Mouse (Mus musculus): Measurements from ENCODE around the gene Wdr25. TPM values are rescaled to one million over a fixed set of nuclear protein-coding genes. Genes with fewer than 3 reads are reported as not detected.

Wdr25 gene
- polyA plus RNA-seq, 1 experiment from 2014 or later, result 10.2 TPM

- H3K27me3 ChIP-seq (ENCODE audit: control insufficient read depth, insufficient read depth, low read length), result peaks cover 18% of the 10 kb centered on the region
- 45% methylated on average over 14 of the region's 14 CpGs for WGBS
Observed at GRCm38 (mm10) chr12:109038179-109038819, 144.9 kb downstream of the Wdr25 start.

GRCm38 (mm10) chr12:109039311-109039710 lies 145.9 kb downstream of the Wdr25 start:
- WGBS, result 43% methylated on average over 7 of the region's 7 CpGs
- Histone ChIP-seq H3K9ac (ENCODE audit: low read length) (no peak overlapping the region), H3K27me3 (ENCODE audit: control insufficient read depth, insufficient read depth, low read length) (peaks cover 18% of the 10 kb centered on the region), H3K4me2 (ENCODE audit: low read depth, low read length) (no peak overlapping the region), H3K36me3 (ENCODE audit: control insufficient read depth, insufficient read depth) (no peaks in the 10 kb centered on the region), H3K27ac (ENCODE audit: low read length) (no peak overlapping the region), H3K9me3 (replicated peaks; ENCODE audit: control insufficient read depth, low read length) (no peaks in the 10 kb centered on the region), H3K4me1 (ENCODE audit: control insufficient read depth, insufficient read depth, low read length) (no peaks in the 10 kb centered on the region), H3K4me3 (ENCODE audit: low read length) (no peak overlapping the region)
- ATAC-seq (replicated peaks; ENCODE audit: extremely low read depth, insufficient read depth, low FRiP score), result no peak; the same call in 1 of the 2 replicates

More at GRCm38 (mm10) chr12:109038179-109038819, 144.9 kb downstream of the Wdr25 start:
- H3K36me3 ChIP-seq (ENCODE audit: control insufficient read depth, insufficient read depth), result no peaks in the 10 kb centered on the region
- 0 out of 2 replicates have a peak, but pooled peaks cover 2% of the 10 kb centered on the region for H3K9me3 ChIP-seq (replicated peaks; ENCODE audit: control insufficient read depth, low read length)
- H3K9ac ChIP-seq (ENCODE audit: low read length), result no peak overlapping the region
- no peak overlapping the region for H3K27ac ChIP-seq (ENCODE audit: low read length)
- H3K4me3 ChIP-seq (ENCODE audit: low read length), result no peak overlapping the region
- no peak overlapping the region for H3K4me2 ChIP-seq (ENCODE audit: low read depth, low read length)
- H3K4me1 ChIP-seq (ENCODE audit: control insufficient read depth, insufficient read depth, low read length), result no peaks in the 10 kb centered on the region
- no peak for ATAC-seq (replicated peaks; ENCODE audit: extremely low read depth, insufficient read depth, low FRiP score)

- Histone ChIP-seq H3K36me3 (ENCODE audit: control insufficient read depth, insufficient read depth) (no peaks in the 10 kb centered on the region), H3K9me3 (replicated peaks; ENCODE audit: control insufficient read depth, low read length) (no peaks in the 10 kb centered on the region), H3K4me2 (ENCODE audit: low read depth, low read length) (no peak overlapping the region), H3K27me3 (ENCODE audit: control insufficient read depth, insufficient read depth, low read length) (peaks cover 28% of the 10 kb centered on the region), H3K4me1 (ENCODE audit: control insufficient read depth, insufficient read depth, low read length) (no peaks in the 10 kb centered on the region), H3K27ac (ENCODE audit: low read length) (no peak overlapping the region), H3K4me3 (ENCODE audit: low read length) (no peak overlapping the region), H3K9ac (ENCODE audit: low read length) (no peak overlapping the region)
- WGBS, result 17% methylated on average over 5 of the region's 5 CpGs
- ATAC-seq (replicated peaks; ENCODE audit: extremely low read depth, insufficient read depth, low FRiP score), result no peak
Observed at GRCm38 (mm10) chr12:109044497-109044896, 151.1 kb downstream of the Wdr25 start.

- H3K4me3 ChIP-seq (ENCODE audit: low read length), result no peak overlapping the region
- H3K9ac ChIP-seq (ENCODE audit: low read length), result no peak overlapping the region
- no peaks in the 10 kb centered on the region for H3K36me3 ChIP-seq (ENCODE audit: control insufficient read depth, insufficient read depth)
- no peak overlapping the region for H3K4me2 ChIP-seq (ENCODE audit: low read depth, low read length)
- H3K9me3 ChIP-seq (replicated peaks; ENCODE audit: control insufficient read depth, low read length), result no peaks in the 10 kb centered on the region
- 76% methylated on average over 7 of the region's 7 CpGs for WGBS
- no peak for ATAC-seq (replicated peaks; ENCODE audit: extremely low read depth, insufficient read depth, low FRiP score)
- H3K27me3 ChIP-seq (ENCODE audit: control insufficient read depth, insufficient read depth, low read length), result peaks cover 38% of the 10 kb centered on the region
- no peaks in the 10 kb centered on the region for H3K4me1 ChIP-seq (ENCODE audit: control insufficient read depth, insufficient read depth, low read length)
- H3K27ac ChIP-seq (ENCODE audit: low read length), result no peak overlapping the region
Observed at GRCm38 (mm10) chr12:109045581-109045980, 152.2 kb downstream of the Wdr25 start.

GRCm38 (mm10) chr12:109049949-109050348 lies 156.5 kb downstream of the Wdr25 start:
- WGBS, result 81% methylated on average over 4 of the region's 4 CpGs

GRCm38 (mm10) chr12:109053020-109053806 lies 159.8 kb downstream of the Wdr25 start:
- H3K27ac ChIP-seq (ENCODE audit: low read length), result no peak overlapping the region
- no peaks in the 10 kb centered on the region for H3K9me3 ChIP-seq (replicated peaks; ENCODE audit: control insufficient read depth, low read length)
- peak overlapping the region; percentile 61 for H3K4me3 ChIP-seq (ENCODE audit: low read length)
- H3K27me3 ChIP-seq (ENCODE audit: control insufficient read depth, insufficient read depth, low read length), result peaks cover 79% of the 10 kb centered on the region
- no peaks in the 10 kb centered on the region for H3K36me3 ChIP-seq (ENCODE audit: control insufficient read depth, insufficient read depth)
- H3K4me2 ChIP-seq (ENCODE audit: low read depth, low read length), result peak overlapping the region; percentile 87
- no peak for ATAC-seq (replicated peaks; ENCODE audit: extremely low read depth, insufficient read depth, low FRiP score)
- H3K4me1 ChIP-seq (ENCODE audit: control insufficient read depth, insufficient read depth, low read length), result peaks cover 8% of the 10 kb centered on the region
- WGBS, result under 1% methylated on average over 92 of the region's 105 CpGs
- H3K9ac ChIP-seq (ENCODE audit: low read length), result peak overlapping the region; percentile 66

More at GRCm38 (mm10) chr12:109049949-109050348, 156.5 kb downstream of the Wdr25 start:
- peaks cover 67% of the 10 kb centered on the region for H3K27me3 ChIP-seq (ENCODE audit: control insufficient read depth, insufficient read depth, low read length)
- H3K9ac ChIP-seq (ENCODE audit: low read length), result no peak overlapping the region
- no peak for ATAC-seq (replicated peaks; ENCODE audit: extremely low read depth, insufficient read depth, low FRiP score)
- no peaks in the 10 kb centered on the region for H3K36me3 ChIP-seq (ENCODE audit: control insufficient read depth, insufficient read depth)
- no peak overlapping the region for H3K27ac ChIP-seq (ENCODE audit: low read length)
- peaks cover 8% of the 10 kb centered on the region for H3K4me1 ChIP-seq (ENCODE audit: control insufficient read depth, insufficient read depth, low read length)
- no peak overlapping the region for H3K4me3 ChIP-seq (ENCODE audit: low read length)
- no peaks in the 10 kb centered on the region for H3K9me3 ChIP-seq (replicated peaks; ENCODE audit: control insufficient read depth, low read length)
- no peak overlapping the region for H3K4me2 ChIP-seq (ENCODE audit: low read depth, low read length)

GRCm38 (mm10) chr12:109057736-109058135 lies 164.3 kb downstream of the Wdr25 start:
- Histone ChIP-seq H3K27me3 (ENCODE audit: control insufficient read depth, insufficient read depth, low read length) (peaks cover 50% of the 10 kb centered on the region), H3K4me2 (ENCODE audit: low read depth, low read length) (no peak overlapping the region), H3K4me1 (ENCODE audit: control insufficient read depth, insufficient read depth, low read length) (peaks cover 7% of the 10 kb centered on the region), H3K9me3 (replicated peaks; ENCODE audit: control insufficient read depth, low read length) (no peaks in the 10 kb centered on the region), H3K4me3 (ENCODE audit: low read length) (no peak overlapping the region), H3K9ac (ENCODE audit: low read length) (no peak overlapping the region), H3K27ac (ENCODE audit: low read length) (no peak overlapping the region), H3K36me3 (ENCODE audit: control insufficient read depth, insufficient read depth) (no peaks in the 10 kb centered on the region)
- WGBS, result 56% methylated on average over 4 of the region's 4 CpGs
- ATAC-seq (replicated peaks; ENCODE audit: extremely low read depth, insufficient read depth, low FRiP score), result no peak; the same call in 1 of the 2 replicates

GRCm38 (mm10) chr12:109058660-109059059 lies 165.2 kb downstream of the Wdr25 start:
- WGBS, result 69% methylated on average over 8 of the region's 8 CpGs
- Histone ChIP-seq H3K4me1 (ENCODE audit: control insufficient read depth, insufficient read depth, low read length) (peaks cover 2% of the 10 kb centered on the region), H3K4me3 (ENCODE audit: low read length) (no peak overlapping the region), H3K9ac (ENCODE audit: low read length) (no peak overlapping the region), H3K36me3 (ENCODE audit: control insufficient read depth, insufficient read depth) (no peaks in the 10 kb centered on the region), H3K27me3 (ENCODE audit: control insufficient read depth, insufficient read depth, low read length) (peaks cover 40% of the 10 kb centered on the region), H3K4me2 (ENCODE audit: low read depth, low read length) (no peak overlapping the region), H3K27ac (ENCODE audit: low read length) (no peak overlapping the region), H3K9me3 (replicated peaks; ENCODE audit: control insufficient read depth, low read length) (no peaks in the 10 kb centered on the region)
- ATAC-seq (replicated peaks; ENCODE audit: extremely low read depth, insufficient read depth, low FRiP score), result no peak

GRCm38 (mm10) chr12:109067561-109068135 lies 174.2 kb downstream of the Wdr25 start:
- Histone ChIP-seq H3K27me3 (ENCODE audit: control insufficient read depth, insufficient read depth, low read length) (peaks cover 36% of the 10 kb centered on the region), H3K4me3 (ENCODE audit: low read length) (peak overlapping the region; percentile 56), H3K9me3 (replicated peaks; ENCODE audit: control insufficient read depth, low read length) (no peaks in the 10 kb centered on the region), H3K36me3 (ENCODE audit: control insufficient read depth, insufficient read depth) (no peaks in the 10 kb centered on the region), H3K4me2 (ENCODE audit: low read depth, low read length) (peak overlapping the region; percentile 86), H3K27ac (ENCODE audit: low read length) (no peak overlapping the region), H3K4me1 (ENCODE audit: control insufficient read depth, insufficient read depth, low read length) (0 out of 2 replicates have a peak, but pooled peaks cover 3% of the 10 kb centered on the region), H3K9ac (ENCODE audit: low read length) (peak overlapping the region; percentile 78)
- 5% methylated on average over 36 of the region's 59 CpGs for WGBS
- ATAC-seq (replicated peaks; ENCODE audit: extremely low read depth, insufficient read depth, low FRiP score), result peak; percentile 83

All from heart, embryonic 16.5 days (tissue).